Mouse (Mus musculus): Measurements from ENCODE around the gene Adarb1. TPM values are rescaled to one million over a fixed set of nuclear protein-coding genes. Genes with fewer than 3 reads are reported as not detected.

The Adarb1 gene
- polyA plus RNA-seq, 1 experiment, result 4.5 TPM

DNA sequence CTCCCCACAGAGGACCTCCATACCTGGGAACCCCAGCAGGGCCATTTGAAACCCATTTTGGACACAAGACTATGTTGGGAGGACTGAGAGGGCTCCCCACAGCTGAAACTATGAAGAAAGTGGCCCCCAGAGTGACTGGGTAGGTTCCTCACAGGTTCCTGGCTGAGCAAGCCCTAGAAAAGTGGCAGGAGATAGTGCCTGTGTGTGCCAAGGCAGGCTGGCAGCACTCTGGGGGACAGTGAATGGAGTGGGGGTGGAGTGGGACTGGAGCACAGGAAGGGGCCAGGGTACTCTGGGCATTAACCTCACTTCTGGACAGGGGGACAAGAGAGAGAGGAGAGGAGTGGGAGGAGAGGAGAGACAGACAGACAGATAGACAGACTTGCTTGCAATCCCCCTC, 144.3 kb downstream of the Adarb1 start:
- Histone ChIP-seq H3K79me2 (ENCODE audit: control insufficient read depth, insufficient read depth) (no peaks in the 10 kb centered on the region), H3K4me3 (no peak overlapping the region), H3K4me2 (ENCODE audit: low read depth) (no peak overlapping the region), H3K36me3 (ENCODE audit: control insufficient read depth, insufficient read depth) (peaks cover 5% of the 10 kb centered on the region), H3K27me3 (ENCODE audit: control insufficient read depth, insufficient read depth, insufficient read length) (no peaks in the 10 kb centered on the region), H3ac (ENCODE audit: control insufficient read depth, insufficient read length) (no peak overlapping the region)
- no peak for TF ChIP-seq POLR2A (IDR thresholded peaks at IDR 0.05; ENCODE audit: insufficient read length, low read depth)
- TF ChIP-seq TCF3 (IDR thresholded peaks at IDR 0.05; ENCODE audit: insufficient read length, low read depth), result no peak
- TF ChIP-seq REST (IDR thresholded peaks at IDR 0.05; ENCODE audit: insufficient read depth, insufficient read length), result no peak
- no peak for TF ChIP-seq TCF12 (IDR thresholded peaks at IDR 0.05; ENCODE audit: insufficient read depth, poor library complexity, severe bottlenecking)
- TF ChIP-seq E2F4 (IDR thresholded peaks at IDR 0.05; ENCODE audit: insufficient read depth), result no peak
- TF ChIP-seq MYOG (IDR thresholded peaks at IDR 0.05; ENCODE audit: control insufficient read depth in 1 of 3, insufficient read depth in 1 of 3, insufficient read length in 2 of 3, low read depth in 2 of 3), result no peak
- TF ChIP-seq MYOD1 (IDR thresholded peaks at IDR 0.05; ENCODE audit: control insufficient read depth in 1 of 3, insufficient read length in 2 of 3, low read depth in 2 of 3), result no peak
- TF ChIP-seq MAX (IDR thresholded peaks at IDR 0.05; ENCODE audit: low read depth), result no peak
- no peak for TF ChIP-seq POLR2AphosphoS2 (IDR thresholded peaks at IDR 0.05; ENCODE audit: insufficient read length, low read depth)
- no peak for TF ChIP-seq CEBPB (IDR thresholded peaks at IDR 0.05; ENCODE audit: insufficient read depth, poor library complexity, severe bottlenecking)
- no peak for TF ChIP-seq SRF (IDR thresholded peaks at IDR 0.05; ENCODE audit: control insufficient read depth, insufficient read length, low read depth)
- TF ChIP-seq USF1 (IDR thresholded peaks at IDR 0.05; ENCODE audit: low read depth), result no peak

DNA sequence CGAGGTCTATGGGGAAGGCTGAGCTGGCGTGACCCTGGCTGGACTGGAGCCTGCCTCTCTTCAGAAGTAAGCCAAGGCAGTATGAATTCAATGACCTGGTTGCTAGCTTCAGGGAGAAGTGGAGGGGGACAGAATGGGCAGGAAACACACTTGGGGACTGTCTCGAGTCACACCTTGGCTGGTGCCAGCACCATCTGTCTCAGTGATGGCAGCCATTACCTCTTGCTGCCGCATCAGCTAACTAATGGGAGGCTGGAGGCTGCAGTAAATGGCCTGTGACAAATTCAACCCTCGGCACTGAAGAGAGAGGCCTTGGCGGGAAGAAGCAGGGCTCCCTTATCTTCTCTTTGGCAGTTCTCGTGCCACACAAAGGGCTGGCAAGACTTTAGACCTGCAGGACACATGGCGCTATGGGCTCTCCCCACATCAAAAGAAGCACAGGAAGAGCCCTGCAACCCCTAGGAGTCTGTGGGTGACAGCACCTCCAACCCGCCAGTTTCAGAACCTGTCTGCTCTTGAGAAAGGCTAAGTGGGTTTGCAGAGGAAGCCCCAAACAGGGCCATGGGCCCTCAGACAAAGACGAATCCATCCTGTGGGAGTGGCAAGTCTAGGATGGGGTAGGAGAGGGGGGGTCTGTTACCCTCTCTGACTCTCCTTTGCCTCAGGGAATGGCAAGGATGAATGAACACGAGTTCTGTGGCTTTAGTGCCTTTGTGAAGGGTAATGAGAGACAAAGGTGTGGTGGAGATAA, 144.9 kb downstream of the Adarb1 start:
- H3K79me2 ChIP-seq (ENCODE audit: control insufficient read depth, insufficient read depth), result no peaks in the 10 kb centered on the region
- peaks cover 6% of the 10 kb centered on the region for H3K36me3 ChIP-seq (ENCODE audit: control insufficient read depth, insufficient read depth)
- no peak overlapping the region for H3K4me2 ChIP-seq (ENCODE audit: low read depth)

GRCm38 (mm10) chr10:77269129-77269528, 148.9 kb downstream of the Adarb1 start:
- Histone ChIP-seq H3K36me3 (ENCODE audit: control insufficient read depth, insufficient read depth) (peaks cover 28% of the 10 kb centered on the region), H3K4me2 (ENCODE audit: low read depth) (no peak overlapping the region), H3K27me3 (ENCODE audit: control insufficient read depth, insufficient read depth, insufficient read length) (no peaks in the 10 kb centered on the region), H3K4me3 (no peak overlapping the region), H3K79me2 (ENCODE audit: control insufficient read depth, insufficient read depth) (no peaks in the 10 kb centered on the region), H3ac (ENCODE audit: control insufficient read depth, insufficient read length) (no peak overlapping the region)
- no peak for TF ChIP-seq MAX (IDR thresholded peaks at IDR 0.05; ENCODE audit: low read depth)
- no peak for TF ChIP-seq E2F4 (IDR thresholded peaks at IDR 0.05; ENCODE audit: insufficient read depth)
- no peak for TF ChIP-seq TCF3 (IDR thresholded peaks at IDR 0.05; ENCODE audit: insufficient read length, low read depth)
- no peak for TF ChIP-seq TCF12 (IDR thresholded peaks at IDR 0.05; ENCODE audit: insufficient read depth, poor library complexity, severe bottlenecking)
- no peak for TF ChIP-seq SRF (IDR thresholded peaks at IDR 0.05; ENCODE audit: control insufficient read depth, insufficient read length, low read depth)
- TF ChIP-seq REST (IDR thresholded peaks at IDR 0.05; ENCODE audit: insufficient read depth, insufficient read length), result no peak
- no peak for TF ChIP-seq POLR2AphosphoS2 (IDR thresholded peaks at IDR 0.05; ENCODE audit: insufficient read length, low read depth)
- no peak for TF ChIP-seq CEBPB (IDR thresholded peaks at IDR 0.05; ENCODE audit: insufficient read depth, poor library complexity, severe bottlenecking)
- TF ChIP-seq MYOG (IDR thresholded peaks at IDR 0.05; ENCODE audit: control insufficient read depth in 1 of 3, insufficient read depth in 1 of 3, insufficient read length in 2 of 3, low read depth in 2 of 3), result no peak
- no peak for TF ChIP-seq USF1 (IDR thresholded peaks at IDR 0.05; ENCODE audit: low read depth)
- no peak for TF ChIP-seq POLR2A (IDR thresholded peaks at IDR 0.05; ENCODE audit: insufficient read length, low read depth)
- TF ChIP-seq MYOD1 (IDR thresholded peaks at IDR 0.05; ENCODE audit: control insufficient read depth in 1 of 3, insufficient read length in 2 of 3, low read depth in 2 of 3), result no peak

More for the DNA sequence above, 144.9 kb downstream of the Adarb1 start:
- Histone ChIP-seq H3ac (ENCODE audit: control insufficient read depth, insufficient read length) (no peak overlapping the region), H3K4me3 (no peak overlapping the region), H3K27me3 (ENCODE audit: control insufficient read depth, insufficient read depth, insufficient read length) (no peaks in the 10 kb centered on the region)
- no peak for TF ChIP-seq MAX (IDR thresholded peaks at IDR 0.05; ENCODE audit: low read depth)
- TF ChIP-seq CEBPB (IDR thresholded peaks at IDR 0.05; ENCODE audit: insufficient read depth, poor library complexity, severe bottlenecking), result no peak
- no peak for TF ChIP-seq POLR2AphosphoS2 (IDR thresholded peaks at IDR 0.05; ENCODE audit: insufficient read length, low read depth)
- TF ChIP-seq SRF (IDR thresholded peaks at IDR 0.05; ENCODE audit: control insufficient read depth, insufficient read length, low read depth), result no peak
- no peak for TF ChIP-seq MYOG (IDR thresholded peaks at IDR 0.05; ENCODE audit: control insufficient read depth in 1 of 3, insufficient read depth in 1 of 3, insufficient read length in 2 of 3, low read depth in 2 of 3)
- no peak for TF ChIP-seq TCF12 (IDR thresholded peaks at IDR 0.05; ENCODE audit: insufficient read depth, poor library complexity, severe bottlenecking)
- no peak for TF ChIP-seq REST (IDR thresholded peaks at IDR 0.05; ENCODE audit: insufficient read depth, insufficient read length)
- no peak for TF ChIP-seq MYOD1 (IDR thresholded peaks at IDR 0.05; ENCODE audit: control insufficient read depth in 1 of 3, insufficient read length in 2 of 3, low read depth in 2 of 3)
- TF ChIP-seq TCF3 (IDR thresholded peaks at IDR 0.05; ENCODE audit: insufficient read length, low read depth), result no peak
- no peak for TF ChIP-seq POLR2A (IDR thresholded peaks at IDR 0.05; ENCODE audit: insufficient read length, low read depth)
- no peak for TF ChIP-seq USF1 (IDR thresholded peaks at IDR 0.05; ENCODE audit: low read depth)
- no peak for TF ChIP-seq E2F4 (IDR thresholded peaks at IDR 0.05; ENCODE audit: insufficient read depth)

GRCm38 (mm10) chr10:77267027-77267426, 151.0 kb downstream of the Adarb1 start:
- Histone ChIP-seq H3K36me3 (ENCODE audit: control insufficient read depth, insufficient read depth) (peaks cover 33% of the 10 kb centered on the region), H3K4me3 (no peak overlapping the region), H3K79me2 (ENCODE audit: control insufficient read depth, insufficient read depth) (no peaks in the 10 kb centered on the region), H3K27me3 (ENCODE audit: control insufficient read depth, insufficient read depth, insufficient read length) (no peaks in the 10 kb centered on the region), H3K4me2 (ENCODE audit: low read depth) (no peak overlapping the region), H3ac (ENCODE audit: control insufficient read depth, insufficient read length) (no peak overlapping the region)
- TF ChIP-seq SRF (IDR thresholded peaks at IDR 0.05; ENCODE audit: control insufficient read depth, insufficient read length, low read depth), result no peak
- no peak for TF ChIP-seq CEBPB (IDR thresholded peaks at IDR 0.05; ENCODE audit: insufficient read depth, poor library complexity, severe bottlenecking)
- no peak for TF ChIP-seq REST (IDR thresholded peaks at IDR 0.05; ENCODE audit: insufficient read depth, insufficient read length)

Data from myocyte (in vitro differentiated cells).